Mouse (Mus musculus) stomach, embryonic 14.5 days (tissue): ENCODE results near the gene Crk. TPM values are rescaled to one million over a fixed set of nuclear protein-coding genes. Genes with fewer than 3 reads are reported as not detected.

Experiments
- ATAC-seq: fragments of 200-750 bp; cut with Nextera tagmentation; 2 replicates; pipeline ENCODE4 v1.8.0; 2017; ENCODE audit warnings: low read depth, moderate TSS enrichment; ENCODE audit not compliant: insufficient number of reproducible peaks, insufficient read depth, low FRiP score
- H3K27ac ChIP-seq: fragments of 300-500 bp; sonication (generic); 2 replicates; pipeline ENCODE4 v1.5.1; 2014; ENCODE audit warnings: mild to moderate bottlenecking, low read length, moderate library complexity, mixed read lengths
- H3K27me3 ChIP-seq: fragments of 300-500 bp; sonication (generic); 2 replicates; pipeline ENCODE4 v1.6.1; 2014; ENCODE audit warnings: low read length, control low read depth, mixed read lengths; ENCODE audit not compliant: control insufficient read depth, insufficient read depth
- H3K36me3 ChIP-seq: fragments of 300-500 bp; sonication (generic); 2 replicates; pipeline ENCODE4 v1.6.1; 2014; ENCODE audit warnings: mild to moderate bottlenecking, control low read depth, low read length, moderate library complexity, mixed read lengths; ENCODE audit not compliant: control insufficient read depth, insufficient read depth
- H3K4me1 ChIP-seq: fragments of 300-500 bp; sonication (generic); 2 replicates; pipeline ENCODE4 v1.6.1; 2014; ENCODE audit warnings: low read length, control low read depth, mixed read lengths; ENCODE audit not compliant: control insufficient read depth, insufficient read depth
- H3K4me2 ChIP-seq: fragments of 300-500 bp; sonication (generic); replicated peaks from 2 replicates; pipeline ENCODE4 v1.6.1; 2014; ENCODE audit warnings: low read depth, low read length, control low read depth
- H3K4me3 ChIP-seq: fragments of 300-500 bp; sonication (generic); 2 replicates; pipeline ENCODE4 v1.5.1; 2014; ENCODE audit warnings: low read depth, low read length, control low read depth
- H3K9ac ChIP-seq: fragments of 300-500 bp; sonication (generic); replicated peaks from 2 replicates; pipeline ENCODE4 v1.6.1; 2014; ENCODE audit warnings: low read depth, mild to moderate bottlenecking, control low read depth, low read length, moderate library complexity, mixed read lengths
- H3K9me3 ChIP-seq: fragments of 300-500 bp; sonication (generic); 2 replicates; pipeline ENCODE4 v1.6.1; 2016; ENCODE audit warnings: low read depth, low read length, control low read depth; ENCODE audit not compliant: control insufficient read depth
- WGBS: fragments of 180-500 bp; shearing (Covaris S2); extraction: QIAGEN DNeasy Blood & Tissue Kit; methylation state at CpG from one replicate; pipeline ENCODE4 v1.1.7; 2014; 5-methylcytosine and 5-hydroxymethylcytosine counted together
- polyA plus RNA-seq: library from polyadenylated mRNA; unstranded; fragments of >200 nt; fragmentation: Nextera tagmentation; extraction: Ambion mirVana; gene quantifications from 2 replicates; pipeline ENCODE4 v1.2.1, GENCODE M21; 2014

Crk gene
- polyA plus RNA-seq = 101 and 104 TPM in 2 replicates

DNA sequence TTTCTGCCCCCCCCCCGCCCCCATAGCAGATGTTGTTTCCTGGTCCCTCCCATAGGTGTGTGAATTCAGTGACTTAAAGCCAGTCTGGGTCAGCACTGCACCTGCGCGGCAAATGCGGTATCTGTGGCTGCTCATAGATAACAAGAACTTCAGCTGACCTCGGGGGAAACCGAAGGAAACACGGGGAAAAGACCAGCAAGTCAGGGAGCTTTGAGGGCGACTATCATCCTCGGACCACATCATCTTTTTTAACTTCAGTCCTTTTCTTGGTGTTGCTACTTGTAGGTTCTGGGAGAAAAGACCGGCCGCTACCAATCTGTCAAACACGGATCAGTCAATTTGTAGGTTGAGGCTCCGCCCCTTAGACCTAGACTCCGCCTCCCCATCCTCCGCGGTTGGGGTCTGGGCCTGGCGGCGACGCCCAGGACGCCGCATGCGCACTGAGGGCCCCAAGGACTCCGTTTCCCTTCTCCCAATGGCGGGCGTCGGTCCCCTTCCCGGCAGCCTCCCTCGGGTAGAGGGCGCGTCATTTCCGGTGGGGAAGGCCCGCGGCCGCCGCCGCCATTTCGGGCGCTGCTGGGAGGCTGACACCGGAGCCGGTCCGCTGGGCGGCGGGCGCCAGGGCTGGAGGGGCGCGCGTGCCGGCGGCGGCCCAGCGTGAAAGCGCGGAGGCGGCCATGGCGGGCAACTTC lies at the start of gene Crk:
Gene Crk, plus strand, starts transcription at position 513 of the 692 bp plus-strand sequence.
- 0% methylated on average over 55 of the region's 55 CpGs for WGBS
- H3K9me3 ChIP-seq = no peaks in the 10 kb centered on the region

DNA sequence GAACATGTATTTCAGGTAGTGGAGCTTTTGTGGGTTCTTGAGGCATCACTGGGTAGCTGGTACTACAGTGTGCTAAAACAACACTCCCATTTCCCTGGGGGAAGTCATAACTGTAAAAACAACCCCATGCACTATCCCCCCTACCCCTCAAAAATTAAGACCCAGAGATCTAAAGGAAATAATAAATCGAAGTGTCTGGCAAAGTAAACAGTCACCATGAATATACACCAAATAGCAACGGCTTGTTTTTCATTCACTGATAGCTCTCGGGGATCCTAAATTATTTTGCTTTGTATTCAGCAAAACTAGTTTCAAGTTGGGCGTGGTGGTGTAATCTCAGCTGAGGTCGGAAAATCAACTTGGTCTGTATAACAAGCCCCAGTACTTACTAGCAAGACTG lies 49.0 kb upstream of the Crk start:
- Histone ChIP-seq H3K27ac (peak overlapping the region; percentile 34), H3K4me2 (peak overlapping the region; percentile 74), H3K4me1 (0 out of 2 replicates have a peak, but pooled peaks cover 5% of the 10 kb centered on the region), H3K4me3 (peak overlapping the region; percentile 45), H3K36me3 (peaks cover 20% of the 10 kb centered on the region), H3K9me3 (no peaks in the 10 kb centered on the region), H3K9ac (peak overlapping the region; percentile 66), H3K27me3 (no peaks in the 10 kb centered on the region)
- WGBS = 6% methylated on average over 5 of the region's 5 CpGs
- ATAC-seq = no peak

More for the DNA sequence above, at the start of gene Crk:
- ATAC-seq = peak; percentile 97
- Histone ChIP-seq H3K4me3 (peak within 1 kb of the TSS; percentile 94), H3K27ac (peak within 1 kb of the TSS; percentile 90), H3K27me3 (no peaks in the 10 kb centered on the region), H3K4me2 (peak within 1 kb of the TSS; percentile 73), H3K9ac (peak within 1 kb of the TSS; percentile 87), H3K4me1 (peaks cover 7% of the 10 kb centered on the region), H3K36me3 (no peaks in the 10 kb centered on the region; the same call in 1 of the 2 replicates)

DNA sequence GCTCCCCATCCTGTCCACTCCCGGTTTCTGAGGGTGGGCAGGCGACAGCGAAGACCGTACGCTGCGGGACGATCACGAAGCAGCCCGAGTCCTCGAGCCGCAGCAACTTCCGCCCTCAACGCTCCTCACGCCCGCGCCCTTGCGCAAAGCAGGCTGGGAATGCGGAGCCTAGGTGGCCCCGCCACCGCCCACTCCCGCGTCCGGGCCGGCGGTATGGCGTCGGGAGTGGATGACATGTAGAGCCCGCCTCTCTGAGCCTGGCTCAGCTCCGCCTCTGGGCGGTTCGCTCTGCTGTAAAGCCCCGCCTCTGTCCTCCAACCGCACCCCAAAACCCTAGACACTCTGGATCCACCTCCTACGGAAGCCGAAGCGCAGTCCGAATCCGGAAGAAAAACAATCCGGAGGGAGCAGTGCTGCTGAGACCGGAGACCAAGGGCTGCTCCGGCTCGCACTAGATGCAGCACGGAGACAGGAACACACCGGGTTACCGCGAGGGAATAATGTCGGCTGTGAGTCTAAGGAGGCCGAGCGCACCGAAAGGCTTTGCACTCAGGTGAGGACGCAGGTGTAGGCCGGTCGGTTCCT lies 48.3 kb upstream of the Crk start, which contains the start of gene Inpp5k:
Gene Inpp5k, plus strand, starts transcription at position 344 of the 585 bp plus-strand sequence.
- Histone ChIP-seq H3K4me1 (0 out of 2 replicates have a peak, but pooled peaks cover 5% of the 10 kb centered on the region), H3K36me3 (peaks cover 13% of the 10 kb centered on the region; the same call in 1 of the 2 replicates), H3K27me3 (no peaks in the 10 kb centered on the region), H3K4me2 (peak within 1 kb of the TSS; percentile 74), H3K27ac (peak within 1 kb of the TSS; percentile 34), H3K4me3 (peak within 1 kb of the TSS; percentile 45), H3K9me3 (no peaks in the 10 kb centered on the region), H3K9ac (peak within 1 kb of the TSS; percentile 66)
- under 1% methylated on average over 53 of the region's 53 CpGs for WGBS
- ATAC-seq = peak; percentile 100

DNA sequence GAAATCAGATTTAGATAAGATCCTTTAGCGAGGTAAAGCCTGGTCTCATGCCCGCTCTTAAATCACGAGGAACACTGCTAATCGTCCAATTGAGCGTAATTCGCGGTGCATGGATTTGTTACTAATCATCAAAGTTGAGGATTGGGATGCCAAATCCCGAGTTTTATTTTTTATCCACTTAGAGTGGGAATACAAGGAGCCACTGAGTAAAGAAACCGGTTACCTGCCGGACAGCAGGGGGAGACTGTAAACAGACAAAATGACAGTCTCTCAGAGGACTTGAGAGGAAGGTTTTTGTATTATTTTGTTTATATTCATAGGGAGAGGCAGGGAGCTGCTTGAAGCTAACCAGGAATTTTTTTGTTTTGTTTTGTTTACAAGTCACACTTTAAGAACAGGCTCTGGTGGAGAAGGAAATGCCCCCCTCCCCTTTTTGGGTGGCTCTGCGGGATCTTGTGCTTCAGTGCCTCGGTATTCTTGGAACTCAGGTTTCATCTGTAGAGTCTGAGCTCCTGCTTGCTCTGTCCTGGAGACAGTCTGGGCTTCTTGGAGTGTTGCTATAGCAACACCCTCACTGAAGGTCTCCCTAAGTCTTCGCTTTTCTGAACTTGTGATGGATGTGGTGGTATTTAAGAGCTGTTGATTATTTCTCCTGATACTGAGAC lies 47.4 kb upstream of the Crk start:
- Histone ChIP-seq H3K27me3 (no peaks in the 10 kb centered on the region), H3K4me2 (peak overlapping the region; percentile 74), H3K4me3 (peak overlapping the region; percentile 45), H3K4me1 (0 out of 2 replicates have a peak, but pooled peaks cover 5% of the 10 kb centered on the region), H3K9ac (peak overlapping the region; percentile 15; the same call in 1 of the 2 replicates), H3K9me3 (no peaks in the 10 kb centered on the region), H3K36me3 (peaks cover 8% of the 10 kb centered on the region; the same call in 1 of the 2 replicates), H3K27ac (no peak overlapping the region)
- no peak for ATAC-seq
- 5% methylated on average over 13 of the region's 13 CpGs for WGBS

DNA sequence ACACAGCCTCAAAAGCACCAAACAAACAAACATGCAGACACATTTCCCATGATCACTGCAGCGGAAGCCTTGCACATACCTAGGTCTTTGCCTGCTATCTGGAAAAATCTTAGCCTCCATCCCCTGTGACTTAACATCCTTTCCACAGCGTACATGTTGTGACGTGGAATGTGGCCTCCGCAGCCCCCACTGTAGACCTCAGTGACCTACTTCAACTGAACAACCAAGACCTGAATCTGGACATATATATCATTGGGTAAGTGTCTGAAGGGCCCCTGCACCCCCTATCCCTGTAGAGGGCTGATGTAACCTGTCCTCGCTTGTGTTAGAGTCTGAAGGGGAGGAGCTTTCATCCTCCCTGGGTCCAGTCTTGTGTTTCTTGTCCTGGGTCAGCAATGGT lies 46.1 kb upstream of the Crk start:
- 88% methylated on average over 5 of the region's 5 CpGs for WGBS
- no peaks in the 10 kb centered on the region for H3K27me3 ChIP-seq
- no peaks in the 10 kb centered on the region; the same call in 1 of the 2 replicates for H3K36me3 ChIP-seq

DNA sequence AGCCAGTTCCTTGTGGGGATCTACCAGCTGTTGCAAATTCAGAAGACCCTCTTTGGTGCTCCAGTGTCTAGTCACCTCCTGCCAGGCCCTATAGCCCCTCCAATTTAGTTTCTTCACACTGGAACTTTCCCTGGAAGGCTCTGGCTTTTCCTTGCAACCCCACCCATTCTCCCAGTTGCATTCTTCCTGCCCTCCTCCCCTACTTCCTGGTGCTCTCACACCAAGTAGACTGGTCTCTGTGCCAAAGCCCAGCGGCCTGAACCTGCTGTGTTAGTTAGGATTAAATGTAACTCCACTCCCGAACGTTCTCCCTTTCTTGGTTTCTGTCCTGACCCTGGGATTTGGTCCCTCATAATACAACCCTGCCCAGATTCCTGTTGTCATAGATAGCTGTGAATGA lies 44.3 kb upstream of the Crk start:
- Histone ChIP-seq H3K27ac (no peak overlapping the region), H3K9me3 (no peaks in the 10 kb centered on the region), H3K4me2 (no peak overlapping the region), H3K27me3 (no peaks in the 10 kb centered on the region), H3K36me3 (no peaks in the 10 kb centered on the region), H3K9ac (no peak overlapping the region), H3K4me1 (0 out of 2 replicates have a peak, but pooled peaks cover 5% of the 10 kb centered on the region), H3K4me3 (no peak overlapping the region)
- ATAC-seq = no peak
- WGBS = 81% methylated on average over 3 of the region's 3 CpGs

More for the DNA sequence above, 46.1 kb upstream of the Crk start:
- no peak overlapping the region for H3K4me3 ChIP-seq
- H3K4me1 ChIP-seq = 0 out of 2 replicates have a peak, but pooled peaks cover 5% of the 10 kb centered on the region
- no peak overlapping the region for H3K27ac ChIP-seq
- H3K9me3 ChIP-seq = no peaks in the 10 kb centered on the region
- no peak for ATAC-seq
- H3K9ac ChIP-seq = no peak overlapping the region
- H3K4me2 ChIP-seq = no peak overlapping the region

DNA sequence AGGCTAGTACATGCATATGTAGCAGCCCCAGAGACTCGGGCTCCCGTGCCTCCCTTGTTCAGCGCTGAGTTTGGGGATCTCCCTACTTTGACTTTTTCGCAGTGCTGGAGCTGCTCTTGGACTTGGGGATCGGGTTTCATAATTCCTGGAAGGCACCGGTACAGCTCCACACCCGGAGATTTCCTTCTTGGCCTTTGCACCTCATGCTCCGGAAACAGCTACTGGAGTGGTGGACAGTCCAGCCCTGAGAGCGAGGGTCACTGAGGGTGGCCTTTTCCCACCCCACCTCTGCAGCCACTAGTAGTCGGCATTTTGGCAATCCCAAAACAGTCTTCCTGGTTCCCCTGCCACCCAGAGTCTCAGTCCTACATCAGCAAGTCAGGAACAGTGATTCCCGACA lies 43.7 kb upstream of the Crk start:
- Histone ChIP-seq H3K4me2 (no peak overlapping the region), H3K4me3 (no peak overlapping the region), H3K4me1 (0 out of 2 replicates have a peak, but pooled peaks cover 5% of the 10 kb centered on the region), H3K27ac (no peak overlapping the region), H3K9me3 (no peaks in the 10 kb centered on the region), H3K27me3 (no peaks in the 10 kb centered on the region), H3K9ac (no peak overlapping the region), H3K36me3 (no peaks in the 10 kb centered on the region)
- ATAC-seq = no peak
- 59% methylated on average over 11 of the region's 11 CpGs for WGBS

DNA sequence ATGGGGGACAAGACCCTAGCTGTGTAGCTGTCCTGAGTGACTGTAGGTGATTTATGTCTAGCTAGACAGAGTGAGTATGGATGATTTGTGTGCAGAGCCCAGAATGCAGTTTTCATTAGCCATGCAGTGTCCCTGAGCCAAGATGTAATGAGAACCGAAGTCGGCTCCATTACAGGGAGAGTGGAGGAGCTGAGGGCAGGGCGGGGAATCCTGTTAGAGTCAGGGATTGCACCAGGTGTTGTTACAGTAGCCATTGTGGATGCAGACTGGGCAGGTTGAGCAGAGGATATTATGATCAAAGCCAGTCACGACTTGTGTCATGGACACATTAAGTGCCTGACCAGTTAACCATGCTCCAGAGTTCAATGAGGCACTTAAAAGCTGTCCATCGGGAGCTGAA lies 35.7 kb upstream of the Crk start:
- H3K27me3 ChIP-seq = no peaks in the 10 kb centered on the region
- H3K9ac ChIP-seq = no peak overlapping the region
- no peak overlapping the region for H3K27ac ChIP-seq
- H3K4me3 ChIP-seq = no peak overlapping the region
- WGBS = 82% methylated on average over 5 of the region's 5 CpGs
- H3K36me3 ChIP-seq = 0 out of 2 replicates have a peak, but pooled peaks cover 3% of the 10 kb centered on the region
- H3K4me2 ChIP-seq = no peak overlapping the region
- no peaks in the 10 kb centered on the region for H3K9me3 ChIP-seq
- H3K4me1 ChIP-seq = no peaks in the 10 kb centered on the region
- no peak for ATAC-seq
